Mouse (Mus musculus) small intestine, adult 2 months (tissue): ENCODE measurements around the gene Smim4.

Experiments used
- CTCF ChIP-seq: fragments of 200-500 bp; IDR thresholded peaks from 2 replicates; pipeline ENCODE4 v1.5.1; 2012; ENCODE audit warnings: low read depth, mild to moderate bottlenecking, control low read depth, inconsistent platforms, low read length, moderate library complexity, mixed read lengths; ENCODE audit not compliant: insufficient replicate concordance, insufficient read length; ENCODE audit errors: extremely low read depth
- POLR2A ChIP-seq: fragments of 200-500 bp; IDR thresholded peaks from 2 replicates; pipeline ENCODE4 v1.6.1; 2012; ENCODE audit warnings: low read depth, mild to moderate bottlenecking, control low read depth, inconsistent platforms, low read length, moderate library complexity

DNA sequence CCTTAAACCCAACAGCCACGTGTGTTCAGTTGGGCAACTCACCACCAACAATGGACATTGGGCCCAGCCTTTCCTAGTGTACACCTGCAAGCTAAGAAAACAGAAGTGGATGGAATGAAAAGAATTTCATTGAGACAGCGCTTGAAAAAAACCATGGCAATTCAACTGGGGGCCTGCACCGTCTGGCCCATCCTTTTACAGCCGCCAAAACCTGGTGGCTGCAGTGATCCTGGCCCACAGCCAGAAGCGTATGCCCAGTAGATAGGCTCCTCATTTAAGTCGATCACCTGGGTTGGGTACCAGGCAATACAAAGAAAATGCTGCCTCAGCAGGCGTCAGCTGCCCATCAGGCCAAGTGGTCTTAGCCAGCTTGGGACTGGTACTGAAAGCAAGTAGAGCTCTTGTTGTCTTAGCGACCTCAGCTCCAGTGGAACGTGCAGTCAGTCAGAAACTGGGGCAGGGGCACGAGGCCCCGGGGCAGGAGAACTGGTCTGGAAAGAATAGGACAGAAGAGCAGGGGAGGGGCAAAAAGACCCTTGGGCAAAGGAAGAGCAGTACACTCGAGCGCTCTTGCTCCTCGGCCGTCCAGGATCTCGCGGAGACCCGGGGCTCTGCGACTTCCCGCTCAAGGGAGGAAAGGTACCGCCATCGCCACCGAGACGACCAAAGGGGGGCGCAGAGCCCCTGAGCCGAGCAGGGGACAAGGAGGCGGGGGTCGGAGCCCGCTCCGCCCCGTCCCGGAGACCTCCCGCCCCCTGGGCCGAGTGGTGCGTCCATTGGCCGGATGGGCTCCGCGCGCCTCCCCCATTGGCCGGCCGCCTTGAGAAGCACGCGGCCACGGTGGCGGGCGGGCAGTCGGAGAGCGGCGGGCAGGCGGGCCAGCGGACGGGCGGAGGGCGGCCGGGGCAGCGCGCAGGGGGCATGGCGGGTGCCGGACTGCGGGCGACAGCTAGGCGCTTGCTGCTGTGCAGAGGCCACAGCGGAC lies 1.8 kb upstream of the Smim4 start, which contains the start of gene Nt5dc2:
- no peak for TF ChIP-seq POLR2A
- TF ChIP-seq CTCF: no peak
